Mouse (Mus musculus) frontal cortex, adult (tissue): Measurements from ENCODE around the gene Akap2.

Experiments
- ATAC-seq: cut with Nextera tagmentation; 2 replicates; pipeline ENCODE4 v1.9.2; 2017; ENCODE audit warnings: mild to moderate bottlenecking, moderate library complexity, mixed read lengths; ENCODE audit not compliant: low TSS enrichment

Akap2 gene

DNA sequence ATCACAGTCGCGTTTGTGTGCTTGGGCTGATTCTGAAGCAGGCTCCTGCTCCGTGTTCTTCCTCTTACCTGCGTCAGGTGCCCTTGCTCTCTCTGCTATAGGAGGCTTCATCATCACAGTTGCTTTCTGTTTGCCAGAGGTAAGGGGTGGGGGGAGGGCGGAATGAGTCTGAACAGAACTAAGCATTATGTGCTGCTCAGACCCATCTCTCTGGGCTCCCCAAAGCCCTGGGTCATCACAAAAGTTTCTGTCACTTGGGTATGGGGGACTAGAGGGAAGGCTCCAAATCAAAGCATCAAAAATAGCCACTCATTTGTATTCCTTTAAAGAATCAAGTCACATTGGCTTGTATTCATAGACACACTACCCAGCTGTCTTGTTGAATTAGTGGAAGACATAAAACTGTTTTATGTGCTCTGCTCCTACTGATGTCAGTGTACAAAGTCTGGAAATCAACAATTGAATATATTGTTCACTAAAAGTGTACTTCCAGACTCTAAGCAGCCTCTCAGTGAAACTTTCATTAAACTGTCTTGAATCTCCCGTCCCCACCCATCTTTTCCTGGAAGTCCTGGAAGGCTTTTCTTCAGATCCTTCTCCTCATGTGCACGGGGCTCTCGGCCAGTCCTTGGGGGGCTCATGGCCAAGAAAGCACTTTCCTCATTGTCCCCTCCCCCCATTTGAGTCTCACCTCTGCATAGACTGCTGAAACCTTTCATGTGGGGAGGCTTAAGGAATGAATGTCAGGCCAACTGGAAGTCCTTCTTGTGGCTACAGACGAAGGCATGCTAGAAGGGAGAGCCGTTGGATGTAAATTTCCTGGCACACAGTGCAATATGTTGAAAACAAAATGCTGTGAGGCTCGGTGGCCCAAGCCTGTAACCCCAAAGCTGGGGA, 13.6 kb upstream of the Akap2 start:
- ATAC-seq = no peak

DNA sequence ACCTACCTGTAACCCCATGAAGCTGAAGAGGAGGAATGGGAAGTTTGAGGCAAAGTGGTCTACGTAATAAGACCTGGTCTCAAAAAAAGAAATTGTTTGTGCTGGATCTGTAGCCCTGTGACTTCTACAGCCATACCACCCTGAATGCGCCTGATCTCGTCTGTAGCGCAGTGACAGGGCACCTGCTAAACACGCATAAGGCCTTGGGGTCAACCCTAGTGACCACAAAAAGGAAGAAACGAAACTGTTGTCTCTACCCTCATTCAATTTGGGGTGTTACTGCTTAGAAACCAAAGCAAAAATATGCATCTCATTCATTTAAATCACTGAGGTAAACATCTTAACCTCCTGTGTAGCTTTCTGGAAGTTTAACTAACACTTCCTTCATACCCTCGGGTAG, 12.9 kb upstream of the Akap2 start:
- no peak for ATAC-seq

DNA sequence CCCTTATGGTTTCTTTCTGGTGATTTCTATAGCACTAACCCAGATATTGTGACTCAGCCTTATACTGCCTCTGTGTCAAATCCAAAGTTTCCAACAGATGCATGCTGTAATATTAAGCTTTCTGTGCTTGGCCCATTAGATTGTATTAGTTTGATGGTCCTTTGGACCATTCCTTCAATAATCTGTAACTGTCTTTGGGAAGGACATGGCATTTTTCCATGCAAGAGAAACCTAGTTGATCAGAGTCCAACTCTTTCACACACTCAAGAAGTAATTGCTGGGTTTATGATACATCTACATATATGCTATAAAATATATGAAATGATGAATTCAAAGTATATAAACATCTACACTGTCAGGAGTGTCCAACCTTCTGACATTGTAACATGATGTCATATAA, 1.6 kb upstream of the Akap2 start:
- ATAC-seq = no peak

DNA sequence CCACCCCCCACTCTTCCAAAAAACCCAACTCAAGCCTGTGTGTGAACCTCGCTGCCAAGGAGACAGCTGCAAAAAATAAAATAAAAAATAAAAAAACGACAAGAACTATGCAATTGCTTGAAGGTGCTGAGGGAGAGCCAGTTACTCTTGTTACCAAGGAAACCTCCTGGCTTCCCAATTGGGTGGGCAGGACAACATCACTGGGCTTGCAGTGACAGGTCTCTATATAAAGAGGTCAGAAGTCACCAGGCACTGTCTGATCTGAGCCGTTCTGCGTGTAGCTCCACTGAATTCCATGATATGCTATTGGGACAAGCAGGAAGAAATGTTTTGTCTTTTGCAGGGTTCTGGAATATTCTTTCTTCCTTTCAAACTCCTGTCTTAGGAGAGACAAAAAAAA, 722 bp upstream of the Akap2 start:
- 0 out of 2 replicates have a peak, but pooled peaks have one; percentile 32 for ATAC-seq

DNA sequence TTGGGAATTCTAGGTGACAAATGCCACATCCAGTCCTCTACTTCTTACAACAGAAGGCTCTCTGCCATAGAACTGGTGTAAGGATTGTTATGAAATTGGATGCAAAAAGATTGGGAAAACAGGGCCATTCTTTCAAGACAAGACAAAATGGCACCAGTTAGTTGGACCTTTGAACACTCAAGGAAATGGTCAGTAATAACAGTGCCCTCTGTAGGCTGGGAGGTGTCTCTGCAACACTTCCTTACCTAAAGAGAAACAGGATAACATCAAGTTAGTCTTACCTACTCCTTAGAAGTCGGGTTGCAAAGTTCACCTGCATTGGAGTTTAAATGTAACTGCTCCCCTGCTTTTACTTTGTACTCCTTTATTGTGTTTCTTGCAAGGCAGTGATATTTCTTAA, 1.9 kb downstream of the Akap2 start:
- no peak for ATAC-seq

DNA sequence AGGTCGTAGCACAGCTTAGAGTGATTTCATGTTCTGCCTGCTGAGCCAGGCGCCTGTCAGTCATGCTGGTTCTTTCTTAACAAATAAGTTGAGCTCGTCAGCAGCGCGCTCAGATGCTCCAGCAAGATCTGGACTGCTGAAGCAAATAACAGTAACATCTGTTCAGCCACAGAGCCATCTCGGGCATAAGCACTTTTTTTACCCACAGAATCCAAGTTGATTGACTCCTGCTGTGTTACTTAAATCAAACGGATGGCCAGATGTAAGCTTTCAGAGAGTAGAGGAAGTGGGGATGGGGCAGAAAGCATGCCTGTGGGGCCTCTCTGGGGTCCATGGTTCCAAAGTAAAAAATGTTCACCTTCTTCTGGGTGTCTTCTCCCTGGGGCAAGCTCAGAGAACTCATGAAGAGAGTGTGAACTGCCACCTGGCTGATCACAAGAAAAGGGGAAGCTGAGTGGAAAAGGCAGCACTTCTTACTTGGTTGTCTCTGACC, 3.5 kb downstream of the Akap2 start:
- ATAC-seq = 0 out of 2 replicates have a peak, but pooled peaks have one; percentile 7

DNA sequence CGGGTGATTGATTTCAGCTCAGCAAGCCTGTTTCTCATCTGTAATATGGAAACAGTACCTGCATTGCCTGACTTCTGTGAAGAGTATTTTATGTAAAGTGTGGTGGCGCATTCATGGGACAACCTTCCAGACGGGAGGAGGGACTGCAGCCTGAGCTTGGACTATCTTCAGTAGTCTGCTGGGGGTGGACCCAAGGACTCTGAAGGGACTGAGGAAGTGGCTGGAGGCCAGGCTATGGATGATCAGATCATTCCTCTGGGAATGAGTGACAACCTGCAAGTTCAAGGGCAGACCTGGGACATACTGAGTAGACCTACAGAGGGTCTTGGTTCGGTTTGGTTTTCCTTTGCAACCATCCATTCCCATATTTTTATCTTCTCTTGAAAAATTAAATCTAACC, 4.8 kb downstream of the Akap2 start:
- no peak for ATAC-seq

DNA sequence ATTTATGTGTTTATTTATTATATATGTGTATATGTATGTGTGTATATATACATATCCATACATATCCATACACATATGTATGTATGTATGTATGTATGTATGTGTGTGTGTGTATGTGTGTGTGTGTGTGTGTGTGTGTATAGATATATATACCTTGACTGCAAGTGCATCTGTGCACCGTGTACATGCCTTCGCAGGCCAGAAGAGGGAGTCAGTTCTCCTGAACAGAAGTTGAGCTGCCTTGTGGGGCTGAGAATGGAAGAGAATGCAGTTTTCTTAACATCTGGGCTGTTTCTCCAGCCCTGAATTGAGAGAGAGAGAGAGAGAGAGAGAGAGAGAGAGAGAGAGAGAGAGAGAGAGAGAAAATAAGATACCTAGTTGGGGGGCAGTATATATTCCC, 6.2 kb downstream of the Akap2 start:
- ATAC-seq = no peak

DNA sequence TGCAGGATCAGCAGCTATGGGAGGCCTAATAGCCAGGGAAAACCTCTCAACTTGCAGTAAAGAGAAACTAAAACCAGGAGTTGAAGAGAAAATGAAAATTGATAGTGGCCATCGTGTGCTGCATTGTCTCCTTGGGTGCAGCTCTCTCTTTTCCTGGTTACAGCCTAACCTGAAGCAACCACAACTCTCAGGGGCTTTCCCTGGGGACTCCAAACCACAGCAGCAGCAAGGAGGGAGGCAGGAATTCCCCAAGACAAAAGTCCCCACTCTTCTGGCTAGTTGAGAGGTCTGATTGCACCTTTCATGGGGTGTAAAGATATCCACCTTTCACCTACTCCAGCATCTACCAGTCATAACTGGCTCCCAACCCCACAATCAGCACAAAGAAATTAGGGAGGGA, 8.1 kb downstream of the Akap2 start:
- no peak for ATAC-seq

DNA sequence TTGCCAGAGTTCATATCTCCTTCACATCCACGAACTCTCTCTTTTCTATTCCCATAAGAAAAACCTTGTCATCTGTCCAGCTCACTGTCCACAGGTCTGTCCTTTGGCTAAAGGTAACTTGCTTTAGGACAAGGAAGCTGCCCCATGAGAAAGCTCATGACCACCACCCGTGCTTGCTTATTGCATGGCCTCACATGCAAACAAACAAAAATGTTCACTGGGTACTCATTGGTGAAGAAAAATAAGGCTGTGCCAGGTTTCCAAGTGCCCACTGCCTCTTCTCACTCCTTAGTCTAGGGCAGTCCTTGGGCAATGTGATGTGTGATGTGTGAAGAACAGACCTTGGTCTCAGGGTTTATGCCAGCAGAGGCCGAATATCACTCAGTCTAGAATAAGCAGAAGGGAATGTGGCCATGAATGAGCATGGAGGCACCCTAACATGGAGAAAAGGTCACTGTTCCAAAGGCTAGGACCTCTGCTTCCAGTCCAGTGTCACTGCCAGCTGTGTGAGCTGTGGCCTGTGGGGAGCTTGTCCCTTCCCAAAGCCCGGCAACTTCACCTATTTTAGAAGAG, 11.2 kb downstream of the Akap2 start:
- no peak for ATAC-seq

DNA sequence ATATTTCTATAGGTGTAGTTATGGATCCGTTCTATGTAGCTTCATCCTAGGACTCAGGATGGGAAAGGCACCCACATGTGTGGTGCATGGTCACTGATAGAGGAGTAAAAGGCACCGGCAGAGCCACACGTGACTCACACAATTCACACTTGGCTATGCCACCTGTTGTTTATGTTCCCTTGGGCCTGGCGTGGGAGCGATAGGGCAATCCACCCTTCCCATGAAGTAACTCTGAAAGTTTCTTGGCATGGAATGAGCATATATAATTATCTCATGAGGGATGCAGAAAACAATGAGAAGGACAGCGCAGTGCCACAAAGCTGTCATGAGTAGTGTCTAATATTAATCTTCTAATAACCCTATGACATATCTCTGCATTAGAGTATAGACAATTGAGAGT, 12.6 kb downstream of the Akap2 start:
- ATAC-seq = no peak

DNA sequence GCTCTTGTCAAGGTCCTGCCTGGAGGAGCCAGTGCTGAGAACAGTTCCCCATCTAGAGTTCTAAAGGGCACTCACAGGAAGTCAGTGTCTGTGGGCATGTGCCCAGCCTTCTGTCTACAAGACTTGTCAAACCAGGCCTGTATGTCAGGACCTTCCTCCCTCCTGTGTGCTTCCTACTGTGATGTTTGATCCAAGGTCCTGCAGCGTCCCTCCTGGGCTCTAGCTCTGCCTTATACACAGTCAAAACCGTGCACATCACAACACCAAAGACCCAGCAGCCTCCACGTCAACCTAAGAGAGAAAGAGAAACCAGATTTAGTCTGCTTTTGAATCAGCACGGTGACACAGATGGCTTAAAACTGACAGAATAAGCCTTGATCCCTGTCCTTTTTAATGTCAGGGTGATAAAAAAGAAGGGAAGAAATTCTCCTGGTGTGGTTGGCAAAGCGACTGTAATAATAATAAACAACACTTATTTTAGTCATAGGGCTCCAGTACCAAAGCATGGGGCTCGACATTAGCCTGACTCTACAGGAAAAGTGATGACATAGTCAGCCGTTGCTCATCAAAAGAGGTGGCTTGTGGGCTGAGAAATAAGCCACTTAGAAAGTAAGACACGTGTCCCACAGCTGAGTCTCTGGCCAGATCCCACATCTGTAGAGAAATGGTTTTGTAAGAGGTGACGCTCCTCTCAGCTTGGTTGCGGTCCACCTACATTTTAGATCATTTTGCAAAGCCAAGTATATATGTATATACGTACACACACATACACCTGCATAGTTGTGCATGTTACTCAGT, 13.5 kb downstream of the Akap2 start:
- no peak for ATAC-seq

DNA sequence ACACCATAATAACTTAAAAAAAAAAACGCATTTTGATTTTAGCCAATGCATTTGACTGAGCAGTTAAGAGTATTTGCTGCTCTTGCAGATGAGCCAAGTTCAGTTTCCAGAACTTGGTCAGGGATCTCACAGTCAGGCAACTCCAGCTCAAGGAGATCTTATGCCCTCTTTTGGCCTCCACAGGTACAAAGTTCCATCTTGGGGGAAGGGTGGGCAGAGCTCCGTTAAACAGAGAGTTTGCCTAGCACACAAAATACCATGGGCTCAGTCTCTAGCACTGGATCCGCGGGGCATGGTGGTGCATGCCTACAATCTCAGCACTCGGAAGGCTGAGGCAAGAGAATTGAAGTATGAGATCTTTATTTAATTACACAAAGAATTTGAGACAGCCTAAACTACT, 14.9 kb downstream of the Akap2 start:
- no peak for ATAC-seq

DNA sequence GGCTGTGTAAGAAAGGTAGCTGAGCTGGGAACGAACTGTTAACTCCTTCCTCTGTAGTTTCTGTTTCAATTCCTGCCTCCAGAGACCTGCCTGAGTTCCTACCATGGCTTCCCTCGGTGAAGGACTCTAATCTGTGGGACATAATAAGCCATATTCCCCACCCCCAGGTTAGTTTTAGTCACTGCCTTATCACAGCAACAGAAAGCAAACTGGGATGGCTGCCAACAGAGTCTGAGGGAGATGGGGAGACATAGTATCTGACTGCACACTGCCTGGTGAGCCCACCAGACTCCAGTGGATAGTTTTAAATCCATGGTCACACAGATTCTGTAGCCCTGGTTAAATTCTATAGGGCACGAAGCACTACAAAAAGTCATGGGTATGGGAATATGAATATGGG, 16.0 kb downstream of the Akap2 start:
- no peak for ATAC-seq

DNA sequence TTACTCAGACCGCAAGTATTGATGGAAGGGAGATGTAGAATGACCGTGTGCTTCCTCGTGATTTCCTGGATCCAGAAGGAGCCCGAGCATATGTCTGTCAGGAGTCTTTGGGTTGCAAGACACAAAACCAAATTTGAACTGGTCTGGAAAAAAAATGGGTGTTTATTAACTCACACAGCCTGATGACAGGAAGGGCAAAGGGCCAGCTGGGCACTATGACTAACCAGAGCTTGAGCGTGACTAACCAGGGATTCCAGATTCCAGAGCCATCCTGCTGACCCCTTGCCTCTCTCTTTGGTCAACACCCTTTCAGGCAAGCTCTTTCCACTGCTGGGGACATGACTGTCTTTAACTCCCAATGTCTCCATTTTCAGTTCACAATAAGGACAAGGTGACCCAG, 18.0 kb downstream of the Akap2 start:
- no peak for ATAC-seq

DNA sequence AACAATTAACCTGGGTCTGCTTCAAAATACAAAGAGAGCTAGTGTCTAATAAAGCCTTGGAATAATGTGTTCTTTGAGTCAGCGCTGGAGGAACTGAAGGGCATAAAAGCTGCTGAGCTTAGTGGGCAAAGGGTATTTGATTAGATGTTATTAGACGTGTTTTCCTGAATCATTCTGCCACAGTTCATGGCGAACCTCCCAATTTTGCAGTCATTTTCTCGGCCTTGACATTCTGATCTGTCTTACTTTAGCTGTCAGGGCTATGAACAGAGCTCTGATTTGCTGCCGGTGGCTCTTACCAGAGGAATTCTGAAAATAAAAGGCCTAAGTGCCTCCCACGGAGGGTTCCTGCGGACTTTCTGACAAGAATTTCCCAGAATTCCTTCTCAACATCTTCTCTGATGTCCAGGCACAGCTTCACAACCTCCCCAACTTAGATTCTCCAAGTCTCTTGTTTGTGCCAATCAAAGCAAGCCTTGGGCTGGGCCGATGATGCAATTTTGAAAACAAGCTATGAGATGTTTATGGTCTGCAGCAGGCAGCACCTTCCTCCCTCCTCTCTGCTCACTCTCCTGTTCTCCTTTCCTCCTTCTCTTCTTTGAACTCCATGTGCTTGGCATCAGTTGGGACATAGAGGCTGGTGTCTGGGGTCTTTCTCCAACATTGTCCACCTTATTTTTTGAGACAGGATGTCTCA, 21.5 kb downstream of the Akap2 start:
- no peak for ATAC-seq

DNA sequence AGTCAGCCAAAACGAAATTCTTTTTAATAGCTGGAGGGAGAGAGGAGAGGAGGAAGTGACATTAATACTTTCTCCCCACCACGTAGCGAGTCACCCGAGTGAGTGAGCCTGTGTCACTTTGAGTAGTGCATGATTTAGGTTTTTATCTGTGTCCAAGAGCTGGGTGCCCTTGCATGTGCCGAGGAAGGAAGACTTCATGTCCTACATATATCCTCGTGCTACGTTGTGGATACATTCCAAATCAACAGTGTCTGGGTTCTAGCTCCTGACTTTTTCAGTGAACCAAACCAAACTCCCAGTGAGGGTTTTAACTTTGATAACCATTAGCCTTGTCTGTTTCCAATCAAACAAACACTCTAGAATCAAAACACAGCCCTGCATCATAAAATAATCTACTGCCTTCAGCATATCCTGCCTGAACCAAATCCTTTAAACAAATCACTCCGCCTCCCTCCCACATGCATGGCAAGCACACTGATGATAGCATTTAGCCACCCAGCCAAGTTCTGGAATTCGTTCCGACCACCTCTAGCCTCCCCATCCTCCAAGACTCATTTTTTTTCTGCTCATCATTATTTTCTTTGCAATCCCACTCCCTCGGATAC, 26.0 kb downstream of the Akap2 start:
- ATAC-seq = no peak

DNA sequence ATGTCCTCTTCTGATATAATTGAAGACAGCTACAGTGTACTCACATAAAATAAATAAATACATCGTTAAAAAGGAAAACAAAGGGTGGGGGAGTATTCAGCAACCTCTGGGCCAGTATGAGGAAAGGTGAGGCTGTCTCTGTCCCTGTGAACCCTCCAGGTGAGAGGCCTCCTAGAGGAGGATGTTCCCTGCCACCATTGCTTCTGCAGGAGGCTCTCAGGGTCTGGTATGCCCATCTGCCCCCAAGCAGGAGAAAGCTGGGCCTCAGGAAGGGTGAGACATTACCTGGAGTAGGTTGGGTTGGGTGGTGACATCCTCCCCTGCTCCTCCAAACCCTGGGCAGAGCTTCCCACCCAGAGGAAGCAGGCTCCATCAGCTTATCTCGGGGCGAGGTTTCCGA, 33.2 kb downstream of the Akap2 start:
- no peak for ATAC-seq

DNA sequence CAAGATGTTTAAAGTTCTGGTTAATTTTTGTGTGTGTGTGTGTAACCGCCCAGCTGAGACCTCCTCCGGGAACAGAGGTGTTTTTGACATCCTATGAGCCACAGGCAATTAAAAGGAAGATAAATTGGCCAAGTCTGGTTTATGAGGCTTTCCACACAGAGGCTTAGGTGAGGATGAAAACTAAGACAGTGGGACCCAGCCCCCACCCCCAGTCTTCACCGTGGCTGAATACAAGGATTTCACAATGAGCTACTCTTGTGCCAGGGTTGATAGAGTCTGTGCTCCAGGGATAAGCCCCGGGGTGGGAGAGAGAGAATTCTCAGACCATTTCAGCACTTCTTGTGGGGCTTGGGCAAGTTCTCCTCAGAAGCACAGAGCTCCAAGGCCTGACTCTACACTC, 33.6 kb downstream of the Akap2 start:
- ATAC-seq = no peak

DNA sequence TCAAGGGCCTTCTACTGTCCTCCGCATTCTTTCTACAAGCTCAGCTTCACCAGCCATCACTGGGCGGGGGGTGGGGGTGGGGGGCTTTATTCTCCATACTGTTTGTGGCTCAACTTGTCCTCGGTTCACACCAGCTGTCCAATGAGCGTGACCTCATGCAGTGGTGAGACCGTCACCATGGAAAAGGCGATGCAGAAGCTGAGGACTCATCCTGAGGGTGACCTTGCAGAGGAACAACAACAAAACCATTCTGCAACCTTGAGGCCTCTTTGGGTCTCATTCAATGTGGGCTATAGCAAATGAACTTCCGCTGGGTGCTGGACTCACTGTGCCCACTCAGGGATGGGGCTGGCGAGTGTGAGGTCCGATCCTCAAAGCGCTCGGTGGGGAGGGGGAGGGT, 34.1 kb downstream of the Akap2 start:
- no peak for ATAC-seq

DNA sequence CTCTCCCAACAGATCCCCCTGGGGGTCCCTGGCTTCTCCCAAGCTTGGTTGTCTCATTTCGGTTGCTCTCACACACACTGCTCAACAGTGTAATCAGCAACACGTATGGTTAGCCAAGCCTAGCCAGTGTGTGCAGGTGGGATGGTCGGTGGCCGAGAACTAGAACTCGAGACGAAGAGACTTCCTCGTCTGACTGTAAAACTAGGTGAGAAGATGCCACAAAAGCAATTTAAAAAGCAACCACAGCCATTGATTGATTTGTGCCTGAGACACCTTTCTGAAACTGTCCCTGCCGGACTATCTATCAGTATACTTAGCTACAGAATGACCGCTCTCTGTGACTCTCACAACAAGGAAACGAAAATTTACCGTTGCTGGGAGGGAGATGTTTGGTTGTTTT, 37.6 kb downstream of the Akap2 start:
- no peak for ATAC-seq

DNA sequence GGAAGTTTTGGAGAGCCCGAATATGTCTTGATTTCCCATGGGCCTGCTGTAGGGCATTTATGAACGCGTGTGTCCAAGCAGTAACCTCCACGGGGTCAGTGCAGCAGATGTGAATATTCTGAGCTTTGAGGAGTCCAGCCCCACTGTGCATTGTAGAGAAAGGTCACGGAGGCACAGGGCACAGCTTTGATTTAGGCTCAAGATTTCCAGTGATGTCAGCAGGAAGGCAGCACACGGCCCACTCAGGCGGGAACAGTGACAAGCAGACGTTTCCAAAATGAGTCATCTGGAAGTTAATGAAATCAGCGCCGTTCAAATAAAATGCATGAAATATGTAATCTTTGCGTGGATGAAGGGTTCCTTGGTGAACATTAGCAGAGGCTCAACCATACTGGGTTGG, 40.5 kb downstream of the Akap2 start:
- ATAC-seq = peak; percentile 63
